Mouse (Mus musculus) embryonic fibroblast, embryonic 13.5 days (primary cell): ENCODE data around the gene Lipc. TPM values are rescaled to one million over a fixed set of nuclear protein-coding genes. Genes with fewer than 3 reads are reported as not detected.

Source experiments
- H3K27ac ChIP-seq: 2 replicates; pipeline ENCODE4 v1.5.1; 2012; ENCODE audit warnings: low read length, control low read depth, inconsistent platforms; ENCODE audit not compliant: insufficient read depth
- H3K4me1 ChIP-seq: 2 replicates; pipeline ENCODE4 v1.6.1; 2011; ENCODE audit warnings: low read length; ENCODE audit not compliant: control insufficient read depth, insufficient read depth
- H3K4me3 ChIP-seq: 2 replicates; pipeline ENCODE4 v1.5.1; 2011; ENCODE audit warnings: mild to moderate bottlenecking, control low read depth, low read length; ENCODE audit not compliant: insufficient read depth
- CTCF ChIP-seq: IDR thresholded peaks from 2 replicates; pipeline ENCODE4 v1.5.1; 2011; ENCODE audit warnings: mild to moderate bottlenecking, control low read depth, low read length, moderate library complexity, borderline replicate concordance; ENCODE audit not compliant: insufficient read depth
- POLR2A ChIP-seq: IDR thresholded peaks from 2 replicates; pipeline ENCODE4 v1.6.1; 2011; ENCODE audit warnings: low read depth, mild to moderate bottlenecking, control low read depth, low read length, moderate library complexity
- polyA plus RNA-seq: library from polyadenylated mRNA; stranded (reverse); fragments of >200 nt; gene quantifications from 2 replicates; pipeline ENCODE4 v1.2.4, GENCODE M21; 2011; ENCODE audit warnings: low read depth; ENCODE audit not compliant: missing spikeins, insufficient read length

Lipc gene
- polyA plus RNA-seq, 1 experiment, result not detected

GRCm38 (mm10) chr9:70921132-70921531 is 30.9 kb downstream of the Lipc start:
- no peak overlapping the region for H3K27ac ChIP-seq
- no peak for TF ChIP-seq CTCF
- TF ChIP-seq POLR2A, result no peak

GRCm38 (mm10) chr9:70919271-70919670 is 32.8 kb downstream of the Lipc start:
- no peak for TF ChIP-seq CTCF
- no peak for TF ChIP-seq POLR2A
- Histone ChIP-seq H3K4me1 (no peaks in the 10 kb centered on the region), H3K4me3 (no peak overlapping the region), H3K27ac (no peak overlapping the region)

More at GRCm38 (mm10) chr9:70921132-70921531, 30.9 kb downstream of the Lipc start:
- Histone ChIP-seq H3K4me1 (no peaks in the 10 kb centered on the region), H3K4me3 (no peak overlapping the region)

- Histone ChIP-seq H3K4me1 (no peaks in the 10 kb centered on the region), H3K4me3 (no peak overlapping the region), H3K27ac (no peak overlapping the region)
- TF ChIP-seq CTCF, result no peak
- no peak for TF ChIP-seq POLR2A
Observed at GRCm38 (mm10) chr9:70916516-70916915, 35.5 kb downstream of the Lipc start.

GRCm38 (mm10) chr9:70915356-70915685 is 36.7 kb downstream of the Lipc start:
- Histone ChIP-seq H3K4me1 (no peaks in the 10 kb centered on the region), H3K4me3 (no peak overlapping the region), H3K27ac (no peak overlapping the region)
- no peak for TF ChIP-seq CTCF
- TF ChIP-seq POLR2A, result no peak

GRCm38 (mm10) chr9:70914659-70915355 is 37.2 kb downstream of the Lipc start:
- TF ChIP-seq POLR2A (no peak), CTCF (no peak)
- no peaks in the 10 kb centered on the region for H3K4me1 ChIP-seq
- H3K27ac ChIP-seq, result no peak overlapping the region
- no peak overlapping the region for H3K4me3 ChIP-seq

- Histone ChIP-seq H3K27ac (no peak overlapping the region), H3K4me1 (no peaks in the 10 kb centered on the region), H3K4me3 (no peak overlapping the region)
- TF ChIP-seq CTCF (no peak), POLR2A (no peak)
Observed at GRCm38 (mm10) chr9:70911163-70911562, 40.9 kb downstream of the Lipc start.

- no peak overlapping the region for H3K4me3 ChIP-seq
- no peaks in the 10 kb centered on the region for H3K4me1 ChIP-seq
- H3K27ac ChIP-seq, result no peak overlapping the region
- no peak for TF ChIP-seq CTCF
- no peak for TF ChIP-seq POLR2A
Observed at GRCm38 (mm10) chr9:70910351-70910750, 41.7 kb downstream of the Lipc start.

GRCm38 (mm10) chr9:70902821-70903730 is 49.0 kb downstream of the Lipc start:
- Histone ChIP-seq H3K4me1 (no peaks in the 10 kb centered on the region), H3K27ac (no peak overlapping the region), H3K4me3 (no peak overlapping the region)
- no peak for TF ChIP-seq POLR2A
- no peak for TF ChIP-seq CTCF

- TF ChIP-seq POLR2A (no peak), CTCF (no peak)
- no peak overlapping the region for H3K27ac ChIP-seq
- H3K4me3 ChIP-seq, result no peak overlapping the region
- peaks cover 8% of the 10 kb centered on the region for H3K4me1 ChIP-seq
Observed at GRCm38 (mm10) chr9:70894201-70894600, 57.8 kb downstream of the Lipc start.

- Histone ChIP-seq H3K27ac (no peak overlapping the region), H3K4me3 (no peak overlapping the region), H3K4me1 (peaks cover 15% of the 10 kb centered on the region)
- TF ChIP-seq POLR2A (no peak), CTCF (no peak)
Observed at GRCm38 (mm10) chr9:70893526-70893925, 58.5 kb downstream of the Lipc start.
